Mouse (Mus musculus) limb, embryonic 14.5 days (tissue): ENCODE results near the gene Gm4952. TPM values are rescaled to one million over a fixed set of nuclear protein-coding genes. Genes with fewer than 3 reads are reported as not detected.

Source experiments
- ATAC-seq: fragments of 200-750 bp; cut with Nextera tagmentation; 2 replicates; pipeline ENCODE4 v1.8.0; 2017; ENCODE audit warnings: low read depth, moderate number of reproducible peaks, moderate TSS enrichment; ENCODE audit not compliant: low FRiP score
- DNase-seq: peaks from one replicate; pipeline ENCODE4 v3.0.0-alpha.2; 2015; ENCODE audit warnings: low spot score
- H3K27ac ChIP-seq: fragments of 300-500 bp; sonication (generic); replicated peaks from 2 replicates; pipeline ENCODE4 v1.5.1; 2014; ENCODE audit warnings: low read depth, mild to moderate bottlenecking, low read length, moderate library complexity, mixed read lengths
- H3K27me3 ChIP-seq: fragments of 300-500 bp; sonication (generic); 2 replicates; pipeline ENCODE4 v1.6.1; 2014; ENCODE audit warnings: low read length, mixed read lengths; ENCODE audit not compliant: control insufficient read depth, insufficient read depth
- H3K36me3 ChIP-seq: fragments of 300-500 bp; sonication (generic); 2 replicates; pipeline ENCODE4 v1.6.1; 2014; ENCODE audit warnings: mild to moderate bottlenecking, low read length, moderate library complexity, mixed read lengths; ENCODE audit not compliant: control insufficient read depth, insufficient read depth
- H3K4me1 ChIP-seq: fragments of 300-500 bp; sonication (generic); 2 replicates; pipeline ENCODE4 v1.6.1; 2014; ENCODE audit warnings: antibody characterized with exemption, low read length, mixed read lengths; ENCODE audit not compliant: control insufficient read depth, insufficient read depth
- H3K4me2 ChIP-seq: fragments of 300-500 bp; sonication (generic); replicated peaks from 2 replicates; pipeline ENCODE4 v1.6.1; 2014; ENCODE audit warnings: low read depth, mild to moderate bottlenecking, low read length, moderate library complexity; ENCODE audit not compliant: severe bottlenecking
- H3K4me3 ChIP-seq: fragments of 300-500 bp; sonication (generic); replicated peaks from 2 replicates; pipeline ENCODE4 v1.5.1; 2014; ENCODE audit warnings: low read length
- H3K9ac ChIP-seq: fragments of 300-500 bp; sonication (generic); 2 replicates; pipeline ENCODE4 v1.6.1; 2014; ENCODE audit warnings: mild to moderate bottlenecking, low read depth, low read length, moderate library complexity; ENCODE audit not compliant: severe bottlenecking
- H3K9me3 ChIP-seq: fragments of 300-500 bp; sonication (generic); 2 replicates; pipeline ENCODE4 v1.6.1; 2016; ENCODE audit warnings: low read length; ENCODE audit not compliant: control insufficient read depth
- POLR2A ChIP-seq: fragments of 200-500 bp; IDR thresholded peaks from 2 replicates; pipeline ENCODE4 v1.8.0; 2012; ENCODE audit warnings: inconsistent platforms, mild to moderate bottlenecking, moderate library complexity, borderline replicate concordance; ENCODE audit not compliant: insufficient read depth, insufficient read length; ENCODE audit errors: extremely low read depth
- WGBS: fragments of 180-500 bp; shearing (Covaris S2); extraction: QIAGEN DNeasy Blood & Tissue Kit; methylation state at CpG from one replicate; pipeline ENCODE4 v1.1.7; 2014; 5-methylcytosine and 5-hydroxymethylcytosine counted together
- polyA plus RNA-seq, 2 experiments: library from polyadenylated mRNA; depleted of rRNA in 1 of 2; stranded (reverse) in 1 of 2; unstranded in 1 of 2; fragments of >200 nt; fragmentation: Nextera tagmentation in 1 of 2; extraction: Ambion mirVana in 1 of 2; gene quantifications; 2 replicates each; pipeline versions ENCODE4 v1.2.1 to v1.2.3; 2012 to 2014

Gene Gm4952
- polyA plus RNA-seq (2012; rRNA removed) (0.04 and 0.08 TPM in 2 replicates), polyA plus RNA-seq (2014; fragmentation: Nextera tagmentation; extraction: Ambion mirVana) (0.33 TPM in 1 of 2 replicates, not detected in the other)

- H3K4me2 ChIP-seq = no peak within 1 kb of the TSS
- DNase-seq = no peak
- ATAC-seq = no peak
- WGBS = 55% methylated on average over 1 of the region's 1 CpGs
- no peaks in the 10 kb centered on the region for H3K4me1 ChIP-seq
- peaks cover 6% of the 10 kb centered on the region; the same call in 1 of the 2 replicates for H3K27me3 ChIP-seq
- no peak within 1 kb of the TSS for H3K9ac ChIP-seq
- no peak within 1 kb of the TSS for H3K27ac ChIP-seq
- TF ChIP-seq POLR2A = no peak
- no peaks in the 10 kb centered on the region for H3K36me3 ChIP-seq
- no peaks in the 10 kb centered on the region for H3K9me3 ChIP-seq
- no peak within 1 kb of the TSS for H3K4me3 ChIP-seq
Measured at GRCm38 (mm10) chr19:12599674-12600073, at the start of gene Gm4952. TSS of gene Gm4952 (plus strand) at chr19:12599974.

- 74% methylated on average over 5 of the region's 5 CpGs for WGBS
- Histone ChIP-seq H3K36me3 (no peaks in the 10 kb centered on the region), H3K9ac (no peak overlapping the region), H3K4me2 (no peak overlapping the region), H3K4me3 (no peak overlapping the region), H3K9me3 (no peaks in the 10 kb centered on the region), H3K27me3 (no peaks in the 10 kb centered on the region), H3K27ac (no peak overlapping the region), H3K4me1 (no peaks in the 10 kb centered on the region)
- ATAC-seq (no peak), DNase-seq (no peak)
- no peak for TF ChIP-seq POLR2A
Measured at GRCm38 (mm10) chr19:12550005-12550942, 49.5 kb upstream of the Gm4952 start.

GRCm38 (mm10) chr19:12556293-12556692 lies 43.5 kb upstream of the Gm4952 start:
- DNase-seq (no peak), ATAC-seq (no peak)
- no peak for TF ChIP-seq POLR2A
- no peaks in the 10 kb centered on the region for H3K9me3 ChIP-seq
- no peak overlapping the region for H3K4me3 ChIP-seq
- no peaks in the 10 kb centered on the region for H3K4me1 ChIP-seq
- H3K36me3 ChIP-seq = no peaks in the 10 kb centered on the region
- WGBS = 73% methylated on average over 2 of the region's 2 CpGs
- H3K27ac ChIP-seq = no peak overlapping the region
- H3K4me2 ChIP-seq = no peak overlapping the region
- no peaks in the 10 kb centered on the region for H3K27me3 ChIP-seq
- H3K9ac ChIP-seq = no peak overlapping the region

- Histone ChIP-seq H3K9ac (no peak overlapping the region), H3K27me3 (no peaks in the 10 kb centered on the region), H3K27ac (no peak overlapping the region), H3K36me3 (no peaks in the 10 kb centered on the region), H3K9me3 (no peaks in the 10 kb centered on the region), H3K4me2 (no peak overlapping the region), H3K4me3 (no peak overlapping the region), H3K4me1 (no peaks in the 10 kb centered on the region)
- no peak for DNase-seq
- WGBS = 82% methylated on average over 4 of the region's 4 CpGs
- TF ChIP-seq POLR2A = no peak
- no peak for ATAC-seq
Measured at GRCm38 (mm10) chr19:12558219-12558618, 41.6 kb upstream of the Gm4952 start.

GRCm38 (mm10) chr19:12564197-12564596 lies 35.6 kb upstream of the Gm4952 start:
- no peak overlapping the region for H3K9ac ChIP-seq
- no peaks in the 10 kb centered on the region for H3K36me3 ChIP-seq
- 0 out of 2 replicates have a peak, but pooled peaks cover 5% of the 10 kb centered on the region for H3K4me1 ChIP-seq
- DNase-seq (no peak), ATAC-seq (no peak)
- H3K4me2 ChIP-seq = no peak overlapping the region
- no peaks in the 10 kb centered on the region for H3K27me3 ChIP-seq
- no peaks in the 10 kb centered on the region for H3K9me3 ChIP-seq
- no peak for TF ChIP-seq POLR2A
- no peak overlapping the region for H3K4me3 ChIP-seq
- H3K27ac ChIP-seq = no peak overlapping the region
